Mouse (Mus musculus) G1E (cell line): ENCODE results near the gene Ms4a10. TPM values are rescaled to one million over a fixed set of nuclear protein-coding genes. Genes with fewer than 3 reads are reported as not detected.

ENCODE experiments used
- ATAC-seq: 2 replicates; pipeline ENCODE4 v1.8.0; 2016; ENCODE audit warnings: mild to moderate bottlenecking; ENCODE audit not compliant: insufficient number of reproducible peaks, poor library complexity, low FRiP score, severe bottlenecking; ENCODE audit errors: extremely low read depth
- DNase-seq: peaks from one replicate; pipeline ENCODE4 v3.0.0; 2012; ENCODE audit warnings: low spot score
- H3K27me3 ChIP-seq: 2 replicates; pipeline ENCODE4 v1.6.1; 2012; ENCODE audit warnings: mild to moderate bottlenecking, low read length, inconsistent platforms; ENCODE audit not compliant: insufficient read depth
- H3K36me3 ChIP-seq: replicated peaks from 2 replicates; pipeline ENCODE3; 2012; ENCODE audit warnings: mild to moderate bottlenecking, inconsistent platforms
- H3K4me1 ChIP-seq: 2 replicates; pipeline ENCODE4 v1.6.1; 2012; ENCODE audit warnings: low read depth, low read length, inconsistent platforms, mixed read lengths; ENCODE audit not compliant: insufficient read depth
- H3K4me3 ChIP-seq: 2 replicates; pipeline ENCODE4 v1.5.1; 2012; ENCODE audit warnings: low read depth, mild to moderate bottlenecking, inconsistent platforms, low read length, moderate library complexity, mixed read lengths
- H3K9me3 ChIP-seq: replicated peaks from 2 replicates; pipeline ENCODE4 v1.6.1; 2012; ENCODE audit warnings: inconsistent platforms
- CTCF ChIP-seq: IDR thresholded peaks from 2 replicates; pipeline ENCODE4 v1.5.1; 2012; ENCODE audit warnings: low read depth, low read length, inconsistent platforms, mixed read lengths
- GATA1 ChIP-seq: IDR thresholded peaks from 2 replicates; pipeline ENCODE4 v1.6.1; 2012; ENCODE audit warnings: borderline replicate concordance, low read length, inconsistent platforms, mixed read lengths
- GATA2 ChIP-seq: IDR thresholded peaks from 2 replicates; pipeline ENCODE4 v1.6.1; 2012; ENCODE audit warnings: low read depth, low read length, inconsistent platforms, borderline replicate concordance
- POLR2AphosphoS5 ChIP-seq: IDR thresholded peaks from 2 replicates; pipeline ENCODE4 v1.6.1; 2012; ENCODE audit warnings: low read depth, low read length, inconsistent platforms; ENCODE audit not compliant: insufficient replicate concordance
- TAL1 ChIP-seq: conservative IDR thresholded peaks from 2 replicates; pipeline ENCODE4 v1.6.1; 2012; ENCODE audit warnings: low read depth, low read length, inconsistent platforms, mixed read lengths
- polyA plus RNA-seq: library from polyadenylated mRNA; stranded (reverse); fragments of >175 nt; gene quantifications from 2 replicates; pipeline ENCODE4 v1.2.3, GENCODE M21; 2012
- total RNA-seq, 2 experiments: library from RNA; stranded (forward) in 1 of 2; stranded (reverse) in 1 of 2; fragments of 200-1000 nt in 1 of 2; fragments of >200 nt in 1 of 2; fragmentation: Nextera tagmentation in 1 of 2; gene quantifications; 2 replicates each; pipeline ENCODE4 v1.2.3; 2014 to 2017

The Ms4a10 gene
- total and polyA plus RNA-seq, 3 experiments, result 0.05 TPM; not detected in 2

- Histone ChIP-seq H3K36me3 (no peaks in the 10 kb centered on the region), H3K4me1 (peaks cover 11% of the 10 kb centered on the region; the same call in 1 of the 2 replicates), H3K4me3 (no peak overlapping the region), H3K27me3 (peaks cover 62% of the 10 kb centered on the region), H3K9me3 (no peaks in the 10 kb centered on the region)
- no peak for DNase-seq
- ATAC-seq, result no peak
- no peak for TF ChIP-seq CTCF
- no peak for TF ChIP-seq GATA2
- no peak for TF ChIP-seq POLR2AphosphoS5
- TF ChIP-seq TAL1, result no peak
- TF ChIP-seq GATA1, result no peak
Measured at GRCm38 (mm10) chr19:10918321-10918991, 56.0 kb downstream of the Ms4a10 start.

DNA sequence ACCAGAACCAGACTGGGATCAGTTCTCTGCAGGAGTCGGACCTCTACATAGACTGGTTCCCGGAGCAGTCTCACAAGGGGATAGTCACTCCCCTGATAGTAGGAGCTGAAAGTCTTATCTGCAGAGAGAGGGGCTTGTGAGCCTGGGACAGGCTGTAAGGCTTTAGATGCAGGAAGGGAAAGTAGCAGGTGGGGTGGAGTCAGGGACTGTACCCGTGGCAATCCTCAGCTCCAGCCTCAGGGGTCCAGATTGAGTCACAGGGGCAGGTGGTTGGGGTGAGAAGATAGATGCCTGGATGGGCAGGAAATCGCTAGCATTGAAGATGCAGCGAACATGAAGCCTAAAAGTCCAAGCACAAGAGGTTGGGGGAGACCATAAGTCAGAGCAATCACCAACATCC, 58.0 kb downstream of the Ms4a10 start:
- no peak for DNase-seq
- H3K4me3 ChIP-seq, result no peak overlapping the region
- no peak for ATAC-seq
- TF ChIP-seq GATA1, result no peak
- TF ChIP-seq TAL1, result no peak
- no peak for TF ChIP-seq GATA2
- no peak for TF ChIP-seq POLR2AphosphoS5
- TF ChIP-seq CTCF, result no peak
- H3K4me1 ChIP-seq, result peaks cover 11% of the 10 kb centered on the region; the same call in 1 of the 2 replicates
- no peaks in the 10 kb centered on the region for H3K36me3 ChIP-seq
- H3K27me3 ChIP-seq, result peaks cover 58% of the 10 kb centered on the region
- no peaks in the 10 kb centered on the region for H3K9me3 ChIP-seq

DNA sequence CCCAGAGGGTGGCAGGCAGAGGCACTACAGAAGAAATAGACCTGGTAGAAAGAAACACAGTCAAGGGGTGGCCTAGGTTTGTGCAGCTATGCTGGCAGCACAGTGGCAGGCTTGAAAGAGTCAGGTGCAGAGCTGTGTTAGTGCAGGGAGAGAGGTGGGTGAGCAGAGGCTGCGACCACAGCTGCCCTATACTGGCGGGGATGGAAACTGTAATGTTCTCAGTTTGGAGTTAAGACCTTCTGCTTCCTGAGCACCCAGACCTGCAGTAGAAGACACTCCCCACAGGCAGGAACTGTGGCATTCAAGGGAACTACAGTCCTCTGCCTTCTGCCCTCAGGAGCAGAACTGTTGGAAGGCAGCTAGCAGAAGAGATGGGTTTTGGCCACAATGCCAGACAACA, 59.6 kb downstream of the Ms4a10 start:
- H3K4me3 ChIP-seq, result no peak overlapping the region
- no peaks in the 10 kb centered on the region for H3K9me3 ChIP-seq
- DNase-seq (no peak), ATAC-seq (no peak)
- no peak for TF ChIP-seq GATA1
- no peak for TF ChIP-seq TAL1
- no peak for TF ChIP-seq POLR2AphosphoS5
- TF ChIP-seq CTCF, result no peak
- TF ChIP-seq GATA2, result no peak
- no peaks in the 10 kb centered on the region for H3K36me3 ChIP-seq
- H3K4me1 ChIP-seq, result peaks cover 11% of the 10 kb centered on the region; the same call in 1 of the 2 replicates
- peaks cover 49% of the 10 kb centered on the region for H3K27me3 ChIP-seq

DNA sequence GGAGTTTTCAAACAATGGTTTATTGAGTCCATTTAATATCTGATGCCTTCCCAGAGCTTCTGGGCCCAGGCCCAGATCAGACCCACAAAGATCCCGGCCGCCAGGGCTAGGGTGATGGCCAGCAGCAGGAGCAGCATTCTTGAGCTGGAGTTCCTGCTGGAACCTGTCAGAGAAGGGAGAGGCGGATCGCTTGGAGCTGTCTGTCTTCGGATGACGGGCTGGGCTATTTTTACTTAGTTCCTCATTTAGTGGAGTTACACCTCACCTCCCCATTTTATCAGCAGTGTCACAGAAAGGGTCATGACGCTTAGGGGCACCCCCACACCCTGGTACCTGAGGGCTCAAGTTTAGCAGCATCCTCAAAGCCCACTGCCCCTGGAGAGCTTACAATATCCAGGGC, 60.2 kb downstream of the Ms4a10 start:
- ATAC-seq, result no peak
- TF ChIP-seq CTCF (no peak), POLR2AphosphoS5 (no peak), GATA1 (no peak), TAL1 (no peak)
- no peaks in the 10 kb centered on the region for H3K9me3 ChIP-seq
- peaks cover 11% of the 10 kb centered on the region; the same call in 1 of the 2 replicates for H3K4me1 ChIP-seq
- DNase-seq, result no peak
- no peak overlapping the region for H3K4me3 ChIP-seq
- H3K36me3 ChIP-seq, result peaks cover 4% of the 10 kb centered on the region
- H3K27me3 ChIP-seq, result peaks cover 49% of the 10 kb centered on the region

Other genes starting within 250 kb of the Ms4a10 start
- not detected in 2 replicates for gene Cd5, start 235.7 kb downstream of the Ms4a10 start, total RNA-seq (2014; fragmentation: Nextera tagmentation)
- gene Cd5, start 235.7 kb downstream of the Ms4a10 start, total RNA-seq (2017), result 0.11 and 0.17 TPM in 2 replicates
- not detected in 2 replicates for gene Cd5, start 235.7 kb downstream of the Ms4a10 start, polyA plus RNA-seq
- not detected in 2 replicates for gene Cd6, start 144.6 kb downstream of the Ms4a10 start, total RNA-seq (2014; fragmentation: Nextera tagmentation)
- 0.11 and 0.41 TPM in 2 replicates for gene Cd6, start 144.6 kb downstream of the Ms4a10 start, total RNA-seq (2017)
- gene Cd6, start 144.6 kb downstream of the Ms4a10 start, polyA plus RNA-seq, result not detected in 2 replicates
- not detected in 2 replicates for gene Slc15a3, start 134.9 kb downstream of the Ms4a10 start, total RNA-seq (2014; fragmentation: Nextera tagmentation)
- gene Slc15a3, start 134.9 kb downstream of the Ms4a10 start, total RNA-seq (2017), result under 0.01 and 0.05 TPM in 2 replicates
- gene Slc15a3, start 134.9 kb downstream of the Ms4a10 start, polyA plus RNA-seq, result 0.01 and 0.02 TPM in 2 replicates
- gene Tmem132a, start 104.7 kb downstream of the Ms4a10 start, total RNA-seq (2014; fragmentation: Nextera tagmentation), result 2.3 TPM in 1 of 2 replicates, not detected in the other
- 0.06 and 0.27 TPM in 2 replicates for gene Tmem132a, start 104.7 kb downstream of the Ms4a10 start, total RNA-seq (2017)
- 0.01 TPM in 1 of 2 replicates, not detected in the other for gene Tmem132a, start 104.7 kb downstream of the Ms4a10 start, polyA plus RNA-seq
- 2.3 and 6.8 TPM in 2 replicates for gene Tmem109, start 92.7 kb downstream of the Ms4a10 start, total RNA-seq (2014; fragmentation: Nextera tagmentation)
- 11.6 and 12.2 TPM in 2 replicates for gene Tmem109, start 92.7 kb downstream of the Ms4a10 start, total RNA-seq (2017)
- gene Tmem109, start 92.7 kb downstream of the Ms4a10 start, polyA plus RNA-seq, result 7.7 and 8.5 TPM in 2 replicates
- 79.4 and 88.8 TPM in 2 replicates for gene Prpf19, start 79.4 kb downstream of the Ms4a10 start, total RNA-seq (2014; fragmentation: Nextera tagmentation)
- gene Prpf19, start 79.4 kb downstream of the Ms4a10 start, total RNA-seq (2017), result 192 and 250 TPM in 2 replicates
- gene Prpf19, start 79.4 kb downstream of the Ms4a10 start, polyA plus RNA-seq, result 81.9 and 89.0 TPM in 2 replicates
- not detected in 2 replicates for gene Zp1, start 54.0 kb downstream of the Ms4a10 start, total RNA-seq (2014; fragmentation: Nextera tagmentation)
- gene Zp1, start 54.0 kb downstream of the Ms4a10 start, total RNA-seq (2017), result not detected in 2 replicates
- 0.03 TPM in 1 of 2 replicates, not detected in the other for gene Zp1, start 54.0 kb downstream of the Ms4a10 start, polyA plus RNA-seq
- gene Ptgdr2, start 37.5 kb downstream of the Ms4a10 start, total RNA-seq (2014; fragmentation: Nextera tagmentation), result not detected in 2 replicates
- 0.12 TPM in 1 of 2 replicates, not detected in the other for gene Ptgdr2, start 37.5 kb downstream of the Ms4a10 start, total RNA-seq (2017)
- not detected in 2 replicates for gene Ptgdr2, start 37.5 kb downstream of the Ms4a10 start, polyA plus RNA-seq
- 18.8 and 21.2 TPM in 2 replicates for gene Ccdc86, start 25.4 kb downstream of the Ms4a10 start, total RNA-seq (2014; fragmentation: Nextera tagmentation)
- gene Ccdc86, start 25.4 kb downstream of the Ms4a10 start, total RNA-seq (2017), result 10.0 and 10.1 TPM in 2 replicates
- 45.7 and 51.6 TPM in 2 replicates for gene Ccdc86, start 25.4 kb downstream of the Ms4a10 start, polyA plus RNA-seq
- not detected in 2 replicates for gene Ms4a15, start 18.6 kb upstream of the Ms4a10 start, total RNA-seq (2014; fragmentation: Nextera tagmentation)
- 0.29 TPM in 1 of 2 replicates, not detected in the other for gene Ms4a15, start 18.6 kb upstream of the Ms4a10 start, total RNA-seq (2017)
- 0.29 TPM in 1 of 2 replicates, not detected in the other for gene Ms4a15, start 18.6 kb upstream of the Ms4a10 start, polyA plus RNA-seq
- not detected in 2 replicates for gene Ms4a18, start 43.4 kb upstream of the Ms4a10 start, total RNA-seq (2014; fragmentation: Nextera tagmentation)
- gene Ms4a18, start 43.4 kb upstream of the Ms4a10 start, total RNA-seq (2017), result not detected in 2 replicates
- not detected in 2 replicates for gene Ms4a18, start 43.4 kb upstream of the Ms4a10 start, polyA plus RNA-seq
- gene Ms4a8a, start 106.4 kb upstream of the Ms4a10 start, total RNA-seq (2014; fragmentation: Nextera tagmentation), result not detected in 2 replicates
- gene Ms4a8a, start 106.4 kb upstream of the Ms4a10 start, total RNA-seq (2017), result not detected in 2 replicates
- not detected in 2 replicates for gene Ms4a8a, start 106.4 kb upstream of the Ms4a10 start, polyA plus RNA-seq
- gene 1700017D01Rik, start 156.2 kb upstream of the Ms4a10 start, total RNA-seq (2014; fragmentation: Nextera tagmentation), result not detected in 2 replicates
- 0.06 and 0.16 TPM in 2 replicates for gene 1700017D01Rik, start 156.2 kb upstream of the Ms4a10 start, total RNA-seq (2017)
- gene 1700017D01Rik, start 156.2 kb upstream of the Ms4a10 start, polyA plus RNA-seq, result not detected in 2 replicates
- gene 1700025F22Rik, start 190.7 kb upstream of the Ms4a10 start, total RNA-seq (2014; fragmentation: Nextera tagmentation), result not detected in 2 replicates
- gene 1700025F22Rik, start 190.7 kb upstream of the Ms4a10 start, total RNA-seq (2017), result not detected in 2 replicates
- not detected in 2 replicates for gene 1700025F22Rik, start 190.7 kb upstream of the Ms4a10 start, polyA plus RNA-seq
- gene Ms4a13, start 222.1 kb upstream of the Ms4a10 start, total RNA-seq (2014; fragmentation: Nextera tagmentation), result not detected in 2 replicates
- not detected in 2 replicates for gene Ms4a13, start 222.1 kb upstream of the Ms4a10 start, total RNA-seq (2017)
- not detected in 2 replicates for gene Ms4a13, start 222.1 kb upstream of the Ms4a10 start, polyA plus RNA-seq